Mouse (Mus musculus) liver, embryonic 11.5 days (tissue): ENCODE results near the gene Smagp. TPM values are rescaled to one million over a fixed set of nuclear protein-coding genes. Genes with fewer than 3 reads are reported as not detected.

Experiments used
- ATAC-seq: fragments of 200-750 bp; cut with Nextera tagmentation; replicated peaks from 2 replicates; pipeline ENCODE4 v1.8.0; 2017; ENCODE audit warnings: moderate number of reproducible peaks, mild to moderate bottlenecking, moderate TSS enrichment, moderate library complexity; ENCODE audit not compliant: low FRiP score
- DNase-seq: peaks from one replicate; pipeline ENCODE4 v3.0.0-alpha.2; 2017; ENCODE audit warnings: low spot score
- H3K27ac ChIP-seq: fragments of 300-500 bp; sonication (generic); 2 replicates; pipeline ENCODE4 v1.5.1; 2014; ENCODE audit warnings: mild to moderate bottlenecking, low read depth, low read length, control low read depth
- H3K27me3 ChIP-seq: fragments of 300-500 bp; sonication (generic); replicated peaks from 2 replicates; pipeline ENCODE4 v1.6.1; 2014; ENCODE audit warnings: low read length, mixed read lengths; ENCODE audit not compliant: control insufficient read depth, insufficient read depth
- H3K36me3 ChIP-seq: fragments of 300-500 bp; sonication (generic); 2 replicates; pipeline ENCODE4 v1.6.1; 2014; ENCODE audit warnings: mild to moderate bottlenecking, low read length, moderate library complexity, mixed read lengths; ENCODE audit not compliant: control insufficient read depth, insufficient read depth
- H3K4me1 ChIP-seq: fragments of 300-500 bp; sonication (generic); replicated peaks from 2 replicates; pipeline ENCODE4 v1.6.1; 2014; ENCODE audit warnings: low read length, mixed read lengths; ENCODE audit not compliant: control insufficient read depth, insufficient read depth
- H3K4me2 ChIP-seq: fragments of 300-500 bp; sonication (generic); 2 replicates; pipeline ENCODE4 v1.6.1; 2014; ENCODE audit warnings: mild to moderate bottlenecking, control low read depth, moderate library complexity
- H3K4me3 ChIP-seq: fragments of 300-500 bp; sonication (generic); 2 replicates; pipeline ENCODE4 v1.5.1; 2014; ENCODE audit warnings: low read depth, low read length, control low read depth
- H3K9ac ChIP-seq: fragments of 300-500 bp; sonication (generic); 2 replicates; pipeline ENCODE4 v1.6.1; 2014; ENCODE audit warnings: low read depth, low read length, control low read depth
- H3K9me3 ChIP-seq: fragments of 300-500 bp; sonication (generic); 2 replicates; pipeline ENCODE4 v1.6.1; 2016; ENCODE audit warnings: low read length, inconsistent platforms, mixed read lengths; ENCODE audit not compliant: control insufficient read depth
- WGBS: fragments of 180-500 bp; shearing (Covaris S2); extraction: QIAGEN DNeasy Blood & Tissue Kit; methylation state at CpG from one replicate; pipeline ENCODE4 v1.1.7; 2014; 5-methylcytosine and 5-hydroxymethylcytosine counted together
- polyA plus RNA-seq: library from polyadenylated mRNA; unstranded; fragments of >200 nt; fragmentation: Nextera tagmentation; extraction: Ambion mirVana; gene quantifications from 2 replicates; pipeline ENCODE4 v1.2.1, GENCODE M21; 2014

The Smagp gene
- polyA plus RNA-seq = 14.1 and 15.6 TPM in 2 replicates

DNA sequence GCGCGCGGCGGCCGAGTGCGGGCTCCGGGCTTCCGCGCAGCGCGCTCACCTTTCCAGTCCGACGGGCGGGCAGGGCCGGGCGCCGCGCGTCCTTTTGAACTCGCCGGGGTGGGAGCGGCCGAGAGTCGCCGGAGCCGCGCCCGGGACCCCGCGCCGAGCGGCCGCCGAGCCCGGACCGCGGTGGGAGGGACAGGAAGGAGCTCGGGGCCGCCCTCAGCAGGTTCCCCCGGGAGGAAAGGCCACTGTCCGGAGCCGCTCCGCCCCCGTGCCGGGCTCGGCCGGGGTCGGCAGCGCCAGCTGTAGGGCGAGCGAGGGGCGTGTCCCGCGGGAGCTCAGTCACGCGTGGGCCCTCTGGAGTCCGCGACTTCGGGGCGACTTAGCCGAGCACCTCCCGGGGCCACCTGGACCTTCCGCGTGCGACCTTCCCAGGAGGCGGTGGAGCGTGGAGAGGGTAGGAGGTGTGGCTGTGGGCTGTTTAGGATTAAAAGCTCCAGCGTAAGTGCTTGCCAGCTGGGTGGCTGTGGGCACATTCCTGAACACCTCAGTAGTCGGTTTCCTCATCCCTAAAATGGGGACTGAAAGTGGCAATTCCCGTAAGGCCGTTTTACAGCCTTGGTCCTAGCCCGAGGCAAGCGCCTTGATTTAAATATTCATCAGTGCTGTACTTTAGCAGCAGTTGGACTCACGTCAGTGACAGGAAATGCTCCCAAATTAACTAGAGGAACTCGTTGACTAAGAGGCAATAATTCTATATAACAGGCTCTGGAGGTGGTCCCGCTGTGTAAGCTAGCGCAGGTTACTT, at the start of gene Smagp:
Smagp (minus strand) TSS at position 241 of the 802 bp plus-strand sequence.
- under 1% methylated on average over 77 of the region's 77 CpGs for WGBS
- peaks cover 43% of the 10 kb centered on the region for H3K27me3 ChIP-seq
- DNase-seq = peak; percentile 53
- H3K9ac ChIP-seq = peak within 1 kb of the TSS; percentile 54
- H3K36me3 ChIP-seq = no peaks in the 10 kb centered on the region
- H3K4me1 ChIP-seq = peaks cover 23% of the 10 kb centered on the region
- H3K4me2 ChIP-seq = peak within 1 kb of the TSS; percentile 97
- H3K27ac ChIP-seq = no peak within 1 kb of the TSS
- ATAC-seq = peak; percentile 24; the same call in 1 of the 2 replicates
- H3K9me3 ChIP-seq = no peaks in the 10 kb centered on the region
- peak within 1 kb of the TSS; percentile 63 for H3K4me3 ChIP-seq

DNA sequence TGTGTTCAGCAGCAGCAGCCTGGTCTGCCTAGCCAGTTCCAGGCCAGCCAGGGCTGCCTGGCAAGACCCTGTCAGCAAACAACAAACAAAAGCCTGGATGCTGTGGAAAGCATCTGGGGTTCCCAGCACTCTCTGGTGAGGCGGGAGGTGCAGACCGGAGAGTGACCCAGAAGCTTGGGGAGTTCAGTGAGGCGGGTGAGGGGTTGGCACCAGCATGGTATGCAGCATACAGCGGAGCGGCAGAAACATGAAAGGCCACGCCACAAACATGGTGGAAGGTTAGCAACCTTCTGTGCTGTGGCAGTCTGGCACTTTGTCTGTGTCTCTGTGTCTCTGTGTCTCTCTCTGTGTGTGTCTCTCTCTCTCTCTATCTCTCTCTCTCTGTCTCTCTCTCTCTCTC, 49.7 kb upstream of the Smagp start:
- no peak for ATAC-seq

DNA sequence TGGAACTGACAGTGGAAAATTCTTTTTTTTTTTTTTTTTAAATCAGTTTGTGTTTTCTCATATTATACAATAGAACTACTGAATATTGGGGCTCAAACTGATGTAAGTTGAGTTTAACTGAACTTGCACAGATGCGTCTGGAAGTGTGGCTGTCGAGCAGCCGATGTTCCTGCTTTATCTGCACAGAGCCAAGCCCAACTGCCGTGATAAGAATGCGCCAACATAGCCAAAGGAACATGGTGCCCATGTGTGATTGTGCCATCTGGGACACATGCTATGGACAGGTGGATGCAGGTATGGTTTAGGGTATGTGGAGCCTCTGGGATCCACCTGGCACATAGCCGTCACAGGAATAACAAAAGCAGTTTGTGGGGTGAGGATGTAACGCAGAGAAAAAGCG, 49.1 kb upstream of the Smagp start:
- Histone ChIP-seq H3K4me1 (peaks cover 30% of the 10 kb centered on the region), H3K9ac (no peak overlapping the region), H3K9me3 (peaks cover 2% of the 10 kb centered on the region; the same call in 1 of the 2 replicates), H3K4me3 (no peak overlapping the region), H3K36me3 (no peaks in the 10 kb centered on the region), H3K27me3 (no peaks in the 10 kb centered on the region), H3K27ac (peak overlapping the region; percentile 43; the same call in 1 of the 2 replicates), H3K4me2 (0 out of 2 replicates have a peak overlapping the region, but pooled peaks have one; percentile 14)
- ATAC-seq (peak; percentile 67), DNase-seq (no peak)
- 60% methylated on average over 8 of the region's 8 CpGs for WGBS

More for the DNA sequence above, 49.7 kb upstream of the Smagp start:
- WGBS = 83% methylated on average over 6 of the region's 6 CpGs
- Histone ChIP-seq H3K27ac (0 out of 2 replicates have a peak overlapping the region, but pooled peaks have one; percentile 19), H3K4me2 (peak overlapping the region; percentile 14; the same call in 1 of the 2 replicates), H3K9ac (no peak overlapping the region), H3K36me3 (no peaks in the 10 kb centered on the region), H3K9me3 (peaks cover 4% of the 10 kb centered on the region; the same call in 1 of the 2 replicates), H3K4me1 (peaks cover 26% of the 10 kb centered on the region), H3K27me3 (no peaks in the 10 kb centered on the region), H3K4me3 (no peak overlapping the region)
- no peak for DNase-seq

DNA sequence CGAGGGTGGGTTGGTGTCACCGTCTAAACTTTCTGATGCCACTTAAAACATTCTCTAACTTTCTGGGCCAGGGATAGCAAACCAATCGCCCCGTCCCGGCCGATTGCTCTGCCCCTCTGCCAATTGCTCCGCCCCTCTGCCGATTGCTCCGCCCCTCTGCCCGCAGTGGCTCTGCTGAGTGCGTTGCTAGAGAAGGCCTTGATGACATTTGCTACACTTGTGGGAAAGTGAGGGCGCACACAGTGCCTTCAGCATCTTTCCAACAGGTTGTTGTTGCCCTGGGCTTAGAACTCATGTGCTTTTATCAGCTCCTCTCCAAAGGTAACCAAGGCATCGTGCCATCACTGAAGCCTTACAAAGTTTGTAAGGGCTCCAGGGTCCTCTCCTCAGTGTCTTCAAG, 48.5 kb upstream of the Smagp start:
- DNase-seq = no peak
- peaks cover 35% of the 10 kb centered on the region for H3K4me1 ChIP-seq
- no peaks in the 10 kb centered on the region for H3K9me3 ChIP-seq
- H3K27ac ChIP-seq = peak overlapping the region; percentile 43; the same call in 1 of the 2 replicates
- no peaks in the 10 kb centered on the region for H3K27me3 ChIP-seq
- ATAC-seq = no peak
- H3K4me3 ChIP-seq = no peak overlapping the region
- H3K9ac ChIP-seq = no peak overlapping the region; the same call in 1 of the 2 replicates
- 24% methylated on average over 13 of the region's 13 CpGs for WGBS
- H3K36me3 ChIP-seq = no peaks in the 10 kb centered on the region
- peak overlapping the region; percentile 49 for H3K4me2 ChIP-seq

DNA sequence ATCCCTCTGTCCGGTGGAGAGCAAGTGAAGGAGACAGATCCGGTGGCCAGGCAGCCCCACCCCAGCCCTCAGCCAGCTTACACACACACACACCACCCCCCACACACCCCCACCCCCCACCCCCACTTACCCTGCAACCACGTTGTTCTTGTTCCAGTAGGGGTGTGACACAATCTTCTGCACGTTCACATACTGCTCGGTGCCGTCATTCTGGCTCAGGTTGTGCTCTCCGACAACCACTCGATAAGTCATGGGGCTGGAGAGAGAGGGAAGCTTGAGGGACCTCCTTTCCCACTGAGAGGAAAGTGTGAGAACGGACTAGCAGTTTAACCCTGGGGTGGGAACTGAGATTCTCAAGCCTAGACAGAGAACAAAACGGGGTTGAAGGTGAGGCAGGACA, 47.7 kb upstream of the Smagp start:
- no peak overlapping the region for H3K9ac ChIP-seq
- H3K27me3 ChIP-seq = no peaks in the 10 kb centered on the region
- H3K27ac ChIP-seq = no peak overlapping the region
- H3K4me3 ChIP-seq = no peak overlapping the region
- no peaks in the 10 kb centered on the region for H3K36me3 ChIP-seq
- WGBS = 52% methylated on average over 10 of the region's 10 CpGs
- no peaks in the 10 kb centered on the region for H3K9me3 ChIP-seq
- peak overlapping the region; percentile 49 for H3K4me2 ChIP-seq
- ATAC-seq (no peak), DNase-seq (no peak)
- H3K4me1 ChIP-seq = peaks cover 36% of the 10 kb centered on the region

DNA sequence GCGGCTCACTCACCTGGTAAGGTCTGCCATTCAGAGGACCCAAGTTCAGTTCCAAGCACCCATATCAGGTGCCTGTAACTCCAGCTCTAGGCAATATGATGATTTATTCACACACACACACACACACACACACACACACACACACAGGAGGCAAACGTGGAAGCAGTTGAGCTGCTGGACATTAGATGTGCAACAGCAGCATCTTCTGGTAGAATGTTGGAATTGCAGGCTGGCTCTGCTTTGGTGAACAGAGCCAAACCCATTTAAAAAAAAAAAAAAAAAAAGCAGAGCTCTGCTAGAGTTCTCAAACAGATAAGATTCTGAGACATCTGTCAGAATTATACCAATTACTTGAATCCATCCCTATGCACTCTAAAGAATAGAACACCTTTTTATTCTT, 46.3 kb upstream of the Smagp start:
- WGBS = 42% methylated on average over 2 of the region's 2 CpGs

DNA sequence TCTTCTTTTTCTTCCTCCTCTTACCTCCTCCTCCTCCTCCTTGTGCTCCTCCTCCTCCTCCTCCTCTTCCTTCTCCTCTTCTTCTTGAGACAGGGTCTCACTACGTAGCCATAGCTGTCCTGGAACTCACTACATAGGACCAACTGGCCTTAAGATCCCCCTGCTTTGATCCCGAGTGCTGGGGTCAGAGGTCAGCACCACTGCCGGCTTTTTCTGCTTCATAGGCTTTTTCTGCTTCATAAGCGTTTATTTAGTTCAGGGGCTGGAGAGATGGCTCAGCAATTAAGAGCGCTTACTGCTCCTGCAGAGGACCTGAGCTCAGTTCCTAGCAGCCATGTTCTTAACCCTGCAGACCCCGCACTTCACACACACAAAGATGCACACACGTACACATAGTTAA, 45.0 kb upstream of the Smagp start:
- Histone ChIP-seq H3K4me3 (no peak overlapping the region), H3K36me3 (no peaks in the 10 kb centered on the region), H3K27me3 (no peaks in the 10 kb centered on the region), H3K27ac (no peak overlapping the region), H3K9me3 (no peaks in the 10 kb centered on the region), H3K4me1 (peaks cover 25% of the 10 kb centered on the region), H3K9ac (no peak overlapping the region), H3K4me2 (no peak overlapping the region)
- WGBS = 49% methylated on average over 7 of the region's 7 CpGs
- no peak for DNase-seq
- no peak for ATAC-seq

More for the DNA sequence above, 46.3 kb upstream of the Smagp start:
- Histone ChIP-seq H3K27me3 (no peaks in the 10 kb centered on the region), H3K27ac (no peak overlapping the region), H3K9me3 (no peaks in the 10 kb centered on the region), H3K4me2 (no peak overlapping the region), H3K4me1 (peaks cover 36% of the 10 kb centered on the region), H3K36me3 (no peaks in the 10 kb centered on the region), H3K9ac (no peak overlapping the region), H3K4me3 (no peak overlapping the region)
- DNase-seq = peak; percentile 68
- ATAC-seq = peak; percentile 33

DNA sequence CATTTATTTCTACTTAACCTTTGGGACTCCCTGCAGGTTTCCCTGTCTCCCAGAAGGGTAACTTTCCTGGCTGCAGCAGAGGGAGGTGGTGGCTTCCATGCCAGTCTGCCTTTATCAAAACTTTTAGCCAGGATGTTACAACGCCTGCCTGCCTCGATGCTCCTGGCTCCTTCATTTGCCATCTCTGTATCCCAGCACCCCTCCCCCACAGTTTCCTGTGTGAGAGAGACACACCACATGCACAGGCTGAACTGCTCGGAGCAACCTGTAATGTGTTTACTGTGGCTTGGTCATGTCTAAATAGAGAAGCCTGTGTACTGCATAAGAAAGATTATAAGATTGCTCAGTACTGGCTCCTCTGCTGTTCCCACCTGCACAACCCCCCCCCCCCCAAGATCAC, 43.6 kb upstream of the Smagp start:
- Histone ChIP-seq H3K9ac (no peak overlapping the region), H3K36me3 (no peaks in the 10 kb centered on the region), H3K9me3 (no peaks in the 10 kb centered on the region), H3K27ac (no peak overlapping the region), H3K4me2 (no peak overlapping the region), H3K4me1 (peaks cover 16% of the 10 kb centered on the region), H3K27me3 (no peaks in the 10 kb centered on the region), H3K4me3 (no peak overlapping the region)
- 46% methylated on average over 3 of the region's 3 CpGs for WGBS
- no peak for ATAC-seq
- DNase-seq = no peak
